Mouse (Mus musculus): ENCODE measurements around the gene Arhgef5.

Arhgef5 gene

DNA sequence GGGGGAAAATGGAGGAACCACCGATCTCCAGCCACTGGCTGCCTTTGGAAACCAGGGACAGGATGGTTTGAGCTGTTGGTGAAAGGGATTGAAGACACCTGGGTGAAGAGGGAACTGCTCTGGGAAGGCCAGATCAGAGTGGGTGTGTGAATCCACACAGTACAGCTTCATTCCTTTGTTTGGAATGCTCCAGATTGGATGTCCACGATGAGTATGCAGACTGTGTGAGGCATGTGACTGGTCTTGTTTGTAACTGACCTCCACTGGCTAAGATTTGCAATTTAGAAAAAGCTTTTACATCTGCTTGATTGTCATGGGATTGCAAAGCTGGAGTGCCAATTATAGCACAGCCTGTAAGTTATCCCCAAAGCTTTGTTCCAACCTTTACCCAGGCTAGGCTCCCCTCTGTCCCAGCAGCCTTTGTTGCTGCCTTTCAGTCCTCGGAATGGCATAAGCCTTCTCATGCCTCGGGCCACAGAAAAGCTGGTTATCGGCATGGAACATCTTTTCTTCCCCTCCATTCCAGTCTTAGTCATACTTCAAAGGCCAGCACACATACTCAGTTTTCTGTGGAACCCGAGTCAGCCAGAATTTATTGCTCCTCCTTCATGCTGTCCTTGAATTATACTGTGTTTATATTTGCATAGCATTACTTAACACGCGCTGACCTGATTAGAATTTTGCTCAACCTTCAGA is 47.7 kb downstream of the Arhgef5 start:
- DNase-seq (ENCODE audit: low read depth in 1 of 2, low spot score in 2 of 2) = no peak

DNA sequence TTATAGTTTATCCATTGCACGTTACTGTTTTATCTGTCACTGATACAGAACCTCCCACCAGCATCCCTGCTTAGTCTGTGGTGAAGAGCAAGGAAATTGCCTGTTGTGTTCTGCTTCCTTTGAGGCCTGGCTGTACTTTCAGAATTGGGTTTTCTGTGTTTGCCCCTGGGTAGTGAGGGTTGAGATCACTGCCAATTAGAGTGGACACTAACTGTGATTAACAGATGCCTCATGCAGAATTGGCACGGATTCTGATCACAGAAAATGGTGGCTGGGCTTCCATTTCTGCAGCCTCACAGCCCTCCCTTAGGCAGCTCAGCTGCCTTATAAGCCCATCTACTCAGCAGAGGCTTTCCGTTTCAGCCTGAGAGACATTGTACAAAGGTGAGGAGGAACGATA is 68.1 kb downstream of the Arhgef5 start:
- no peak for DNase-seq (ENCODE audit: low read depth in 1 of 2, low spot score in 2 of 2)

DNA sequence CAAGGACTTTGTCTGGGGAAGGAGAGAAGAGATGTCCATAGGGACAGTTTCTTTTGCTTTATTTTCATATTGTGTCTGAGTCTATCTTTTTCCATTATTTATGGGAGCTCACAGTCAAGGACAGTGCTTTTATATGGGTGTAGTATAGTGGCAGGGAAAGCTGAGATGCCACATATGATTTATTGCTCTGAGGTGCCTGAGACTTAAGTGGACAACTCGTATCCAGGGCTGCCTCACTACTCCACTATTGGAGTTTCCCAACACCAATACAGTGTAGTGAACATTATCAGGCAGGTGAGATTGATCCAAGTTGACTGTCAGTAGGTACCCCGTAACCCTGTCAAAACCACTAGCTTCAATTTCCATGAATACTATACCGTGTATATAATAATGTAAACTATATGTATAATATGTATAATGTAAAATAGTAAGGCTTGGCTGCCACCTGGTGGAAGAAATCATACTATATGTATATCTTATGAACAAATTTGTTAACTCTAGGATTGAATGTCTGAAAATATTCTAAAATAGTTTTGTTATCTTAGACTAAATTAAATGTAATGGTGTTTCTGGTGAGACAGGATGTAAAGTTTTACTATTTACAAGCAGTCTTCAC is 70.3 kb downstream of the Arhgef5 start:
- no peak for DNase-seq (ENCODE audit: low read depth in 1 of 2, low spot score in 2 of 2)

DNA sequence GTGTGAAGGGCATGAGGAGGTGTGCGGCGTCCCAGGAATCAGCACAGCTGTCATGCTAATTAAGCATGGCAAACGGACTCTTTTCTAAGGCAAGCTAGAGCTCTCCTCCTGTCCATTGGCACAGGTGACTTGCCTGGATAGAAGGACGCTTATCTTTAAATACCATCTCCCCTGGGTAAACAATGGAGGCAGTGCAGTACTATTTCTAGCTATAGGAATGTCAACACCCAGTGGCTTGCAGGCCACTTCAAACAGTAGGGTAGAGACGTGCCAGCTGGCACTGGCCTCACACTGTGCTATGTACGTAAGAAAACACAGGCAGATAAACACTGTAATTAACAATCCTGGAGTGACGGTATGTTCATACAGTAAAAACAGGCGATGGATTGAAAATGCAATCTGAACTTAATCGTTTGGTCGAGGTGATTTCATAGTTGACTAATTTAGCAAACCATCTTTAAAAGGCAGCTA is 72.1 kb downstream of the Arhgef5 start:
- DNase-seq (ENCODE audit: low read depth in 1 of 2, low spot score in 2 of 2) = no peak

DNA sequence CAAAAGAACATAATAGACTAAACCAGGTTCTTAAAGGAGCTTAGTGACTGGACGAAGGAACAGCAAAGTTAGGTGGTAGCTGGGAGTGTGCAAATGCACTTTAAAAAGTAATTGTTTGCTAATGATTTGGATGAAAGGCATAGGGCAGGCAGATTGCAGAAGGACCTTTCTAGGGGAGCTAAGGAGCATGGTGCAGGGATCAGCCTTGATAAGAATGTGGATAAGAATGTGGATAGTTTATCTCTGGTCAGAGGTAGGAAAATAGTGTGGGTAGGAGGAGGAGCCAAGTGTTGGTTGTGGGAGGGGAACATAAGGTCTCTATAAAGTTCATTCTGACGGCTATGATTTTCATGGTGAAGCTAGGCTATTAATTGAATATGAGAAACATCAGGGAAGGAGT is 73.4 kb downstream of the Arhgef5 start:
- no peak for DNase-seq (ENCODE audit: low read depth in 1 of 2, low spot score in 2 of 2)

Data from monocyte, adult 2 months (primary cell).